10 mouse cellular contexts compared by ENCODE assay signal in the genomic region with DNA sequence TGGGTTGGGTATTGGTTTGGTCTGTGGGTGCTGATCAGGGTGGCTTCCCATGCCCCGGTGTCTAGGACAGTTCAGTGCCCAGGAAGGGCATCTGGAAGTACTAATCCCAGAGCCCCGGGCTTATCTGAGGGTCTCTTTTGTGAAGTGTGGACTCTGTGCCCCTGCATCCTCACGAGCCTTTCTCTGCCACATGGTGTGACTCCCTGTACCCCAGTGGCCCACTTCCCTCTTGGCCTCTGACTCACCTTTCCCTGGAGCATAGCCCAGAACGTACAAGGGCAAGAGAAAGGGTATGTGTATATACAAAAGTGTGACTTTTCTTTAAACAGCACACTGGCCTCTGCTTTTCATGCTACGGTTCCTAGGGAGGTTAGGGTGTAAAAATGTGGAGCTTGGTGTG. TPM values are rescaled to one million over a fixed set of nuclear protein-coding genes. Genes with fewer than 3 reads are reported as not detected.
DNase-seq lines count a peak whose midpoint lies in the region; ATAC-seq lines count a peak whose summit lies in the region.
"Had no signal": no experiment of that assay in that cellular context is flagged by ENCODE, and none has a peak within 500 bp of the region (broad histone marks: within the 10 kb centered on the region; RNA-seq: fewer than 3 reads in every experiment).

No protein-coding gene starts in this region.

- no peak overlapping the region for H3K27ac ChIP-seq in kidney, embryonic 15.5 days
- no peak overlapping the region for H3K27ac ChIP-seq in hindbrain, embryonic 16.5 days (ENCODE audit: low read depth, low read length)
- no peak overlapping the region for H3K27ac ChIP-seq in neural tube, embryonic 13.5 days (replicated peaks)

- peak overlapping the region; percentile 70 for H3K9ac ChIP-seq in kidney, embryonic 15.5 days
- no peak overlapping the region for H3K9ac ChIP-seq in hindbrain, embryonic 16.5 days (ENCODE audit: low read depth, low read length)
- no peak overlapping the region; the same call in 1 of the 2 replicates for H3K9ac ChIP-seq in neural tube, embryonic 13.5 days

- peak overlapping the region; percentile 99 for H3K4me2 ChIP-seq in kidney, embryonic 15.5 days
- H3K4me2 ChIP-seq in hindbrain, embryonic 16.5 days (ENCODE audit: low read length) = peak overlapping the region; percentile 95
- peak overlapping the region; percentile 98 for H3K4me2 ChIP-seq in neural tube, embryonic 13.5 days

- no peaks in the 10 kb centered on the region for H3K9me3 ChIP-seq in kidney, embryonic 15.5 days (replicated peaks)
- H3K9me3 ChIP-seq in hindbrain, embryonic 16.5 days (ENCODE audit: control insufficient read depth, low read length) = no peaks in the 10 kb centered on the region
- no peaks in the 10 kb centered on the region for H3K9me3 ChIP-seq in neural tube, embryonic 13.5 days

- peak overlapping the region; percentile 77 for H3K4me3 ChIP-seq in kidney, embryonic 15.5 days (replicated peaks)
- H3K4me3 ChIP-seq in hindbrain, embryonic 16.5 days (ENCODE audit: low read length) = no peak overlapping the region; the same call in 1 of the 2 replicates
- H3K4me3 ChIP-seq in neural tube, embryonic 13.5 days = peak overlapping the region; percentile 59

- H3K4me1 ChIP-seq in kidney, embryonic 15.5 days = peaks cover 22% of the 10 kb centered on the region
- H3K4me1 ChIP-seq in hindbrain, embryonic 16.5 days (ENCODE audit: control insufficient read depth, insufficient read depth, low read depth, low read length) = peaks cover 14% of the 10 kb centered on the region
- peaks cover 24% of the 10 kb centered on the region for H3K4me1 ChIP-seq in neural tube, embryonic 13.5 days (replicated peaks)

- no peak for ATAC-seq in kidney, embryonic 15.5 days (replicated peaks; ENCODE audit: low FRiP score)
- no peak for ATAC-seq in hindbrain, embryonic 16.5 days
- no peak for ATAC-seq in neural tube, embryonic 13.5 days (ENCODE audit: low read depth)
- no peak for ATAC-seq in monocyte, adult 5-6 weeks (replicated peaks; ENCODE audit: insufficient number of reproducible peaks, low FRiP score, low TSS enrichment, poor library complexity, severe bottlenecking)

- no peaks in the 10 kb centered on the region for H3K27me3 ChIP-seq in kidney, embryonic 15.5 days
- no peaks in the 10 kb centered on the region for H3K27me3 ChIP-seq in hindbrain, embryonic 16.5 days (replicated peaks; ENCODE audit: control insufficient read depth, insufficient read depth, low read length)
- peaks cover 16% of the 10 kb centered on the region for H3K27me3 ChIP-seq in neural tube, embryonic 13.5 days

- WGBS in kidney, embryonic 15.5 days = 39% methylated on average over 5 of the region's 5 CpGs
- 34% methylated on average over 5 of the region's 5 CpGs for WGBS in hindbrain, embryonic 16.5 days
- 41% methylated on average over 5 of the region's 5 CpGs for WGBS in neural tube, embryonic 13.5 days

- H3K36me3 ChIP-seq in kidney, embryonic 15.5 days = no peaks in the 10 kb centered on the region
- H3K36me3 ChIP-seq in hindbrain, embryonic 16.5 days (ENCODE audit: control insufficient read depth, insufficient read depth, low read length) = no peaks in the 10 kb centered on the region
- no peaks in the 10 kb centered on the region for H3K36me3 ChIP-seq in neural tube, embryonic 13.5 days

- no peak for DNase-seq in kidney, postnatal 4 days
- DNase-seq in adrenal gland, postnatal 14 days = peak; percentile 73
- no peak for DNase-seq in right cerebral cortex, postnatal 14 days
- no peak for DNase-seq in spleen, postnatal 36 days (ENCODE audit: low spot score in 2 of 2)
- DNase-seq: lung, postnatal 10 days had no signal

RNA-seq across cellular contexts. Expression of a gene that starts 1.2 kb away (rescaled TPM):
- polyA plus RNA-seq in kidney, embryonic 15.5 days (2015; fragmentation: Nextera tagmentation; extraction: Ambion mirVana) = 25.7 and 29.4 TPM in 2 replicates
- 6.2 and 6.8 TPM in 2 replicates for total RNA-seq in adrenal gland, postnatal 14 days (2021)
- polyA plus RNA-seq in hindbrain, embryonic 16.5 days (2015; fragmentation: Nextera tagmentation; extraction: Ambion mirVana) = 3.8 and 5.9 TPM in 2 replicates
- polyA plus RNA-seq in neural tube, embryonic 13.5 days (2015; fragmentation: Nextera tagmentation; extraction: Ambion mirVana) = 4.2 and 4.9 TPM in 2 replicates
- 0.32 to 1.5 TPM in 2 of 3 replicates, not detected in the other for total RNA-seq in monocyte, adult 5-6 weeks (2017)

RNA-seq across cellular contexts. Expression of a gene that starts 31.9 kb away (rescaled TPM):
- not detected in 2 replicates for polyA plus RNA-seq in kidney, embryonic 15.5 days (2015; fragmentation: Nextera tagmentation; extraction: Ambion mirVana)
- not detected in 2 replicates for total RNA-seq in adrenal gland, postnatal 14 days (2021)
- 0.40 TPM in 1 of 2 replicates, not detected in the other for polyA plus RNA-seq in hindbrain, embryonic 16.5 days (2015; fragmentation: Nextera tagmentation; extraction: Ambion mirVana)
- polyA plus RNA-seq in neural tube, embryonic 13.5 days (2015; fragmentation: Nextera tagmentation; extraction: Ambion mirVana) = not detected in 2 replicates
- not detected in 3 replicates for total RNA-seq in monocyte, adult 5-6 weeks (2017)
- polyA plus RNA-seq: brain, embryonic 14.5 days had no signal

RNA-seq across cellular contexts. Expression of a gene that starts 38.6 kb away (rescaled TPM):
- 51.7 and 54.8 TPM in 2 replicates for polyA plus RNA-seq in kidney, embryonic 15.5 days (2015; fragmentation: Nextera tagmentation; extraction: Ambion mirVana)
- 38.7 and 42.9 TPM in 2 replicates for total RNA-seq in adrenal gland, postnatal 14 days (2021)
- 33.9 and 36.2 TPM in 2 replicates for polyA plus RNA-seq in hindbrain, embryonic 16.5 days (2015; fragmentation: Nextera tagmentation; extraction: Ambion mirVana)
- polyA plus RNA-seq in neural tube, embryonic 13.5 days (2015; fragmentation: Nextera tagmentation; extraction: Ambion mirVana) = 41.3 and 43.2 TPM in 2 replicates
- 22.0 to 34.8 TPM (median 29.3 TPM) in 3 replicates for total RNA-seq in monocyte, adult 5-6 weeks (2017)
